Mouse (Mus musculus): ENCODE measurements around the gene Exoc3l2. TPM values are rescaled to one million over a fixed set of nuclear protein-coding genes. Genes with fewer than 3 reads are reported as not detected.
"Not testable (repeated sequence)": the region's sequence is repeated elsewhere in the genome, so short reads cannot be mapped to it uniquely, and the experiment has no call there.

The Exoc3l2 gene
- polyA plus RNA-seq, 1 experiment from 2014 or later, result 1.1 TPM

GRCm38 (mm10) chr7:19506969-19507611, 44.0 kb downstream of the Exoc3l2 start:
- peak overlapping the region; percentile 79 for H3K4me3 ChIP-seq
- no peaks in the 10 kb centered on the region for H3K36me3 ChIP-seq
- no peaks in the 10 kb centered on the region for H3K9me3 ChIP-seq
- H3K4me1 ChIP-seq, result peaks cover 26% of the 10 kb centered on the region
- peak overlapping the region; percentile 88 for H3K4me2 ChIP-seq
- H3K27me3 ChIP-seq (replicated peaks), result no peaks in the 10 kb centered on the region
- WGBS, result under 1% methylated on average over 71 of the region's 71 CpGs
- H3K9ac ChIP-seq, result peak overlapping the region; percentile 90
- no peak; the same call in 1 of the 2 replicates for ATAC-seq (ENCODE audit: extremely low read depth, insufficient number of reproducible peaks, low FRiP score, low TSS enrichment)
- no peak overlapping the region; the same call in 1 of the 2 replicates for H3K27ac ChIP-seq (replicated peaks)

GRCm38 (mm10) chr7:19507612-19507981, 44.5 kb downstream of the Exoc3l2 start:
- H3K9me3 ChIP-seq, result no peaks in the 10 kb centered on the region
- peak overlapping the region; percentile 83; the same call in 1 of the 2 replicates for H3K27ac ChIP-seq (replicated peaks)
- peak overlapping the region; percentile 79 for H3K4me3 ChIP-seq
- H3K4me1 ChIP-seq, result peaks cover 26% of the 10 kb centered on the region
- no peak for ATAC-seq (ENCODE audit: extremely low read depth, insufficient number of reproducible peaks, low FRiP score, low TSS enrichment)
- peak overlapping the region; percentile 90 for H3K9ac ChIP-seq
- H3K27me3 ChIP-seq (replicated peaks), result no peaks in the 10 kb centered on the region
- no peaks in the 10 kb centered on the region for H3K36me3 ChIP-seq
- WGBS, result 5% methylated on average over 18 of the region's 18 CpGs
- H3K4me2 ChIP-seq, result peak overlapping the region; percentile 88

- Histone ChIP-seq H3K9ac (peak within 1 kb of the TSS; percentile 90), H3K27ac (replicated peaks) (peak within 1 kb of the TSS; percentile 83), H3K4me2 (peak within 1 kb of the TSS; percentile 88), H3K36me3 (no peaks in the 10 kb centered on the region), H3K4me3 (peak within 1 kb of the TSS; percentile 79), H3K27me3 (replicated peaks) (no peaks in the 10 kb centered on the region), H3K9me3 (no peaks in the 10 kb centered on the region), H3K4me1 (peaks cover 26% of the 10 kb centered on the region)
- WGBS, result under 1% methylated on average over 56 of the region's 56 CpGs
- ATAC-seq (ENCODE audit: extremely low read depth, insufficient number of reproducible peaks, low FRiP score, low TSS enrichment), result peak; percentile 85
Measured at GRCm38 (mm10) chr7:19508150-19508923, 45.2 kb downstream of the Exoc3l2 start, which contains the start of the genes Bloc1s3 and Trappc6a. Gene Bloc1s3 (minus strand): TSS chr7:19508367. Gene Trappc6a (plus strand): TSS chr7:19508395.

GRCm38 (mm10) chr7:19508924-19509568, 45.9 kb downstream of the Exoc3l2 start:
- 3% methylated on average over 15 of the region's 15 CpGs for WGBS
- H3K9me3 ChIP-seq, result no peaks in the 10 kb centered on the region
- ATAC-seq (ENCODE audit: extremely low read depth, insufficient number of reproducible peaks, low FRiP score, low TSS enrichment), result no peak

GRCm38 (mm10) chr7:19509786-19510185, 46.7 kb downstream of the Exoc3l2 start:
- peak overlapping the region; percentile 79 for H3K4me3 ChIP-seq
- WGBS, result 90% methylated on average over 7 of the region's 7 CpGs

More at GRCm38 (mm10) chr7:19508924-19509568, 45.9 kb downstream of the Exoc3l2 start:
- Histone ChIP-seq H3K9ac (peak overlapping the region; percentile 90), H3K36me3 (no peaks in the 10 kb centered on the region), H3K4me3 (peak overlapping the region; percentile 79), H3K27ac (replicated peaks) (peak overlapping the region; percentile 83), H3K4me2 (peak overlapping the region; percentile 88), H3K4me1 (peaks cover 26% of the 10 kb centered on the region), H3K27me3 (replicated peaks) (no peaks in the 10 kb centered on the region)

GRCm38 (mm10) chr7:19511934-19512333, 48.8 kb downstream of the Exoc3l2 start:
- H3K36me3 ChIP-seq; H3K9ac ChIP-seq; H3K4me2 ChIP-seq; H3K27ac ChIP-seq (replicated peaks); H3K4me3 ChIP-seq; H3K9me3 ChIP-seq; ATAC-seq (ENCODE audit: extremely low read depth, insufficient number of reproducible peaks, low FRiP score, low TSS enrichment): not testable (repeated sequence)
- WGBS, result 74% methylated on average over 7 of the region's 7 CpGs
- H3K27me3 ChIP-seq (replicated peaks), result peaks cover 15% of the 10 kb centered on the region
- peaks cover 19% of the 10 kb centered on the region for H3K4me1 ChIP-seq

More at GRCm38 (mm10) chr7:19509786-19510185, 46.7 kb downstream of the Exoc3l2 start:
- H3K9ac ChIP-seq, result peak overlapping the region; percentile 90; the same call in 1 of the 2 replicates
- no peak for ATAC-seq (ENCODE audit: extremely low read depth, insufficient number of reproducible peaks, low FRiP score, low TSS enrichment)
- H3K27ac ChIP-seq (replicated peaks), result peak overlapping the region; percentile 83
- no peaks in the 10 kb centered on the region for H3K9me3 ChIP-seq
- peaks cover 26% of the 10 kb centered on the region for H3K4me1 ChIP-seq
- no peaks in the 10 kb centered on the region for H3K27me3 ChIP-seq (replicated peaks)
- H3K4me2 ChIP-seq, result peak overlapping the region; percentile 88
- no peaks in the 10 kb centered on the region for H3K36me3 ChIP-seq

- Histone ChIP-seq H3K27me3 (replicated peaks) (peaks cover 19% of the 10 kb centered on the region), H3K9ac (no peak overlapping the region), H3K9me3 (no peaks in the 10 kb centered on the region), H3K4me2 (no peak overlapping the region), H3K27ac (replicated peaks) (no peak overlapping the region), H3K4me1 (peaks cover 15% of the 10 kb centered on the region), H3K36me3 (no peaks in the 10 kb centered on the region), H3K4me3 (no peak overlapping the region)
- no peak for ATAC-seq (ENCODE audit: extremely low read depth, insufficient number of reproducible peaks, low FRiP score, low TSS enrichment)
- 64% methylated on average over 6 of the region's 6 CpGs for WGBS
Measured at GRCm38 (mm10) chr7:19512353-19512752, 49.2 kb downstream of the Exoc3l2 start.

GRCm38 (mm10) chr7:19517652-19518365, 54.7 kb downstream of the Exoc3l2 start, which contains the start of gene Nkpd1:
Gene Nkpd1 (plus strand): TSS chr7:19517838.
- Histone ChIP-seq H3K27ac (replicated peaks) (no peak within 1 kb of the TSS), H3K4me1 (peaks cover 18% of the 10 kb centered on the region), H3K9me3 (no peaks in the 10 kb centered on the region), H3K4me3 (peak within 1 kb of the TSS; percentile 14; the same call in 1 of the 2 replicates), H3K36me3 (no peaks in the 10 kb centered on the region), H3K27me3 (replicated peaks) (peaks cover 74% of the 10 kb centered on the region), H3K4me2 (peak within 1 kb of the TSS; percentile 58), H3K9ac (peak within 1 kb of the TSS; percentile 61)
- ATAC-seq (ENCODE audit: extremely low read depth, insufficient number of reproducible peaks, low FRiP score, low TSS enrichment), result no peak
- 3% methylated on average over 27 of the region's 29 CpGs for WGBS

GRCm38 (mm10) chr7:19520032-19520431, 56.9 kb downstream of the Exoc3l2 start:
- WGBS, result 5% methylated on average over 23 of the region's 23 CpGs
- H3K27ac ChIP-seq (replicated peaks), result no peak overlapping the region
- ATAC-seq (ENCODE audit: extremely low read depth, insufficient number of reproducible peaks, low FRiP score, low TSS enrichment), result no peak

GRCm38 (mm10) chr7:19523017-19523756, 60.1 kb downstream of the Exoc3l2 start:
- Histone ChIP-seq H3K4me2 (peak overlapping the region; percentile 87), H3K9ac (peak overlapping the region; percentile 74), H3K36me3 (no peaks in the 10 kb centered on the region), H3K9me3 (no peaks in the 10 kb centered on the region), H3K4me1 (peaks cover 31% of the 10 kb centered on the region), H3K4me3 (peak overlapping the region; percentile 54), H3K27ac (replicated peaks) (no peak overlapping the region), H3K27me3 (replicated peaks) (peaks cover 82% of the 10 kb centered on the region)
- WGBS, result 12% methylated on average over 72 of the region's 72 CpGs
- no peak for ATAC-seq (ENCODE audit: extremely low read depth, insufficient number of reproducible peaks, low FRiP score, low TSS enrichment)

More at GRCm38 (mm10) chr7:19520032-19520431, 56.9 kb downstream of the Exoc3l2 start:
- peaks cover 96% of the 10 kb centered on the region for H3K27me3 ChIP-seq (replicated peaks)
- H3K36me3 ChIP-seq, result no peaks in the 10 kb centered on the region
- H3K9me3 ChIP-seq, result no peaks in the 10 kb centered on the region
- peak overlapping the region; percentile 46 for H3K4me3 ChIP-seq
- H3K4me2 ChIP-seq, result peak overlapping the region; percentile 75
- H3K4me1 ChIP-seq, result peaks cover 38% of the 10 kb centered on the region
- H3K9ac ChIP-seq, result peak overlapping the region; percentile 74

All from heart, embryonic 13.5 days (tissue).